Mouse (Mus musculus): ENCODE measurements around the gene Tbc1d8.

- TF ChIP-seq CTCF (IDR thresholded peaks at IDR 0.05; ENCODE audit: low read depth), result no peak
- TF ChIP-seq EP300 (IDR thresholded peaks at IDR 0.05; ENCODE audit: low read depth), result no peak
These were observed 26.4 kb downstream of the Tbc1d8 start for GRCm38 (mm10) chr1:39452203-39452602.
